Mouse (Mus musculus) E14TG2a.4 (cell line): Measurements from ENCODE around the gene Trmt112.

Experiments
- CTCF ChIP-seq: conservative IDR thresholded peaks from 2 replicates; pipeline ENCODE4 v1.5.1; 2014; ENCODE audit warnings: low read length
- NANOG ChIP-seq: IDR thresholded peaks from 2 replicates; pipeline ENCODE4 v1.6.1; 2014; ENCODE audit warnings: borderline replicate concordance, low read length, mixed read lengths
- POU5F1 ChIP-seq: IDR thresholded peaks from 2 replicates; pipeline ENCODE4 v1.6.1; 2014; ENCODE audit warnings: low read length, borderline replicate concordance

GRCm38 (mm10) chr19:6951994-6952711, 42.7 kb downstream of the Trmt112 start:
- TF ChIP-seq CTCF (no peak), NANOG (no peak), POU5F1 (no peak)
